Mouse (Mus musculus) adrenal gland, postnatal 14 days (tissue): ENCODE data around the gene Mtrex. TPM values are rescaled to one million over a fixed set of nuclear protein-coding genes. Genes with fewer than 3 reads are reported as not detected.

Source experiments
- DNase-seq: peaks from one replicate; pipeline ENCODE4 v3.0.0; 2021; ENCODE audit warnings: mixed read lengths
- total RNA-seq: library from RNA; stranded (reverse); gene quantifications from 2 replicates; pipeline ENCODE4 v1.2.3, GENCODE M21; 2021

The Mtrex gene
- total RNA-seq, 1 experiment from 2014 or later = 39.6 TPM

GRCm38 (mm10) chr13:112829619-112830018 lies 97.6 kb downstream of the Mtrex start:
- no peak for DNase-seq

GRCm38 (mm10) chr13:112825479-112825878 lies 101.7 kb downstream of the Mtrex start:
- no peak for DNase-seq

DNA sequence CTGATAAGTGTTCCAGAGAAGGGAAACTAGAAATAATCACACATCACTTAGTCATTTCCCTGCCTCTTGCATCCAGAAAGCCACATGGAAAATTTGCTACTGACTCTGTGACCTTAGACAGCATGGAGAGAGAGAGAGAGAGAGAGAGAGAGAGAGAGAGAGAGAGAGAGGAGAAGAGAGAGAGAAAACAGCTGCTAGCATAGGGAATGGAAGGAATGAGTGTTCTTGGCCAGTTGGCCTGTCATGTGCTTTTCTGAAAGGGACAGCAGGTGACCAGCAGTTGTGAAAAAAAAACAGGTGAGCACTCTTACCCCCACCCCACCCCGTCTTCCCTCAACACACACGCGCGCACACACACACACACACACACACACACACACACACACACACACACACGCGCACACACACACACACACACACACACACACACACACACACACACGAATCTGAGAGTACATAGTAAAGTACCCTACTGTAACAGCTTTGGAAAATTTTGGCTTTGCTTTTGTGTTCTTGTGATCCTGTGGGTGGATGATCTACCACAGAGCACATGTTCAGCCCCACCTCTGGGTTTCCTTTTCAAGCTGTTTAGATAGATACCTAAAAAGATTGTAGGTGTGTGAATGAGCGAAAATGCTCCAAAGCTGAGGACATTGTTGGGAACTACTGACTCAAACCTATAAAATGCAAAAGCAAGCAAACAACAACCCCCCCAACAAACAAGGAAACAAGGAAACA lies 103.1 kb downstream of the Mtrex start:
- DNase-seq = no peak

- no peak for DNase-seq
Observed at GRCm38 (mm10) chr13:112823236-112823910, 103.8 kb downstream of the Mtrex start.

DNA sequence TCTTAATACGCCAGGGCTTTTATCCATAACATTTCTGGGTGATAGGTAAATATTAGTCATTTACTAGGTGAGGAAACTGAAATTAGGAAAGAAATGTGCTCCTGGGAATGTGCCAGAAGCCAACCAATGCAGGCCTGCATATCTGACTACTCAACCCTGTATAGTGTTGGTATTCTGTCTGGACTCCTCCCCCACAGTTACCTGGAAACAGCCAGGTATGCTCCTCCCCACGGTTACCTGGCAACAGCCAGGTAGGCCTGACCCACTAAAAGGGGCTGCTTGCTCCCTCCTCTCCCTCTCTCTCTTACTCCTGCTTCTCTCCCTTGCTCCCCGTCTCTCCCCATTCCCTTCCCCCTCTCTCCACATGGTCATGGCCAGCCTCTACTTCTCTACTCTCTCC lies 104.8 kb downstream of the Mtrex start:
- DNase-seq = no peak

- DNase-seq = no peak
Observed at GRCm38 (mm10) chr13:112818125-112818524, 109.1 kb downstream of the Mtrex start.

Other genes starting within 250 kb of the Mtrex start
- 181 and 182 TPM in 2 replicates for gene Plpp1, start 126.6 kb downstream of the Mtrex start, total RNA-seq
- gene Dhx29, start 56 bp upstream of the Mtrex start, total RNA-seq = 15.4 and 18.2 TPM in 2 replicates
- 0.71 and 1.6 TPM in 2 replicates for gene Ccno, start 60.4 kb upstream of the Mtrex start, total RNA-seq
- not detected in 2 replicates for gene Mcidas, start 66.4 kb upstream of the Mtrex start, total RNA-seq
- gene Cdc20b, start 107.7 kb upstream of the Mtrex start, total RNA-seq = not detected in 2 replicates
- 76.6 and 82.5 TPM in 2 replicates for gene Gpx8, start 119.0 kb upstream of the Mtrex start, total RNA-seq
- 0.67 and 1.2 TPM in 2 replicates for gene Gzma, start 173.6 kb upstream of the Mtrex start, total RNA-seq